Mouse (Mus musculus): ENCODE results near the gene Usp28.

DNA sequence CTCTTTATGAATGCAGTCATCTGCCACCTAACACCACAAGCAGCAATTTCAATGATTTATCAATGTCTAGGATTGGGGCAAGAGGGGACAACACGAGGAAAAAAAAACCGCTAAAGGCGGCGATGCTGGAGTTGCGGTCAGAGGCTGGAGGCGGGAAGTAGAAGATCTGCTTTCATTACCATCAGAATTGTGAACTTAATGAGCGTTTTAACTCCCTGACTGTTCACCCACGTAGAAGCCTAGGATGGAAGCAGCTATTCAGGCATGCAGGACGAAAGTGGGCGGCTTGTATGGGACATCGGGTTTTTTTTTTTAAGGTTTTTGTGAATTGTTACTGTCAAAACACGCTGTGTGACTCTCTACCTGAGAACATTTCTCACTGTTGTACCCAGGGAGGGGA, 23.9 kb upstream of the Usp28 start:
- no peak for TF ChIP-seq CTCF (IDR thresholded peaks at IDR 0.05; ENCODE audit: low read depth)
- TF ChIP-seq EP300 (IDR thresholded peaks at IDR 0.05; ENCODE audit: low read depth): no peak
